Mouse (Mus musculus): Measurements from ENCODE around the gene Cpa2.

Gene Cpa2

GRCm38 (mm10) chr6:30579961-30580840 lies 38.8 kb downstream of the Cpa2 start:
- DNase-seq = no peak

- no peak for DNase-seq
Observed at GRCm38 (mm10) chr6:30580841-30581176, 39.4 kb downstream of the Cpa2 start.

- no peak for DNase-seq
Observed at GRCm38 (mm10) chr6:30586886-30587442, 45.6 kb downstream of the Cpa2 start.

- DNase-seq = no peak
Observed at GRCm38 (mm10) chr6:30589819-30590218, 48.4 kb downstream of the Cpa2 start.

- no peak for DNase-seq
Observed at GRCm38 (mm10) chr6:30591851-30592404, 50.5 kb downstream of the Cpa2 start.

- no peak for DNase-seq
Observed at GRCm38 (mm10) chr6:30592417-30592974, 51.1 kb downstream of the Cpa2 start.

- no peak for DNase-seq
Observed at GRCm38 (mm10) chr6:30594364-30594763, 53.0 kb downstream of the Cpa2 start.

GRCm38 (mm10) chr6:30596230-30596898 lies 55.0 kb downstream of the Cpa2 start:
- DNase-seq = no peak

- no peak for DNase-seq
Observed at GRCm38 (mm10) chr6:30600033-30600432, 58.7 kb downstream of the Cpa2 start.

GRCm38 (mm10) chr6:30600995-30601394 lies 59.6 kb downstream of the Cpa2 start:
- no peak for DNase-seq

- no peak for DNase-seq
Observed at GRCm38 (mm10) chr6:30604342-30604867, 63.0 kb downstream of the Cpa2 start.

- DNase-seq = no peak
Observed at GRCm38 (mm10) chr6:30605111-30605510, 63.7 kb downstream of the Cpa2 start.

- no peak for DNase-seq
Observed at GRCm38 (mm10) chr6:30605672-30606071, 64.3 kb downstream of the Cpa2 start.

GRCm38 (mm10) chr6:30610710-30611109 lies 69.3 kb downstream of the Cpa2 start, which contains the start of gene Cpa5:
Gene Cpa5, plus strand, starts transcription at chr6:30611010.
- no peak for DNase-seq

- DNase-seq = no peak
Observed at GRCm38 (mm10) chr6:30611212-30611611, 69.8 kb downstream of the Cpa2 start.
